Mouse (Mus musculus) midbrain, embryonic 15.5 days (tissue): ENCODE data around the gene Gm10134. TPM values are rescaled to one million over a fixed set of nuclear protein-coding genes. Genes with fewer than 3 reads are reported as not detected.
"Not testable (repeated sequence)": the region's sequence is repeated elsewhere in the genome, so short reads cannot be mapped to it uniquely, and the experiment has no call there.

Source experiments
- ATAC-seq: fragments of 200-750 bp; cut with Nextera tagmentation; replicated peaks from 2 replicates; pipeline ENCODE4 v1.8.0; 2017; ENCODE audit warnings: moderate TSS enrichment
- H3K27ac ChIP-seq: fragments of 300-500 bp; sonication (generic); 2 replicates; pipeline ENCODE4 v1.5.1; 2015; ENCODE audit warnings: mild to moderate bottlenecking, inconsistent platforms
- H3K27me3 ChIP-seq: fragments of 300-500 bp; sonication (generic); replicated peaks from 2 replicates; pipeline ENCODE4 v1.6.1; 2015; ENCODE audit warnings: inconsistent platforms
- H3K36me3 ChIP-seq: fragments of 300-500 bp; sonication (generic); replicated peaks from 2 replicates; pipeline ENCODE4 v1.6.1; 2015; ENCODE audit warnings: inconsistent platforms
- H3K4me1 ChIP-seq: fragments of 300-500 bp; sonication (generic); 2 replicates; pipeline ENCODE4 v1.6.1; 2015; ENCODE audit warnings: inconsistent platforms
- H3K4me2 ChIP-seq: fragments of 300-500 bp; sonication (generic); 2 replicates; pipeline ENCODE4 v1.6.1; 2015; ENCODE audit warnings: inconsistent platforms, mild to moderate bottlenecking, moderate library complexity
- H3K4me3 ChIP-seq: fragments of 300-500 bp; sonication (generic); 2 replicates; pipeline ENCODE4 v1.5.1; 2015; ENCODE audit warnings: mild to moderate bottlenecking, inconsistent platforms
- H3K9ac ChIP-seq: fragments of 300-500 bp; sonication (generic); 2 replicates; pipeline ENCODE4 v1.6.1; 2015; ENCODE audit warnings: mild to moderate bottlenecking, inconsistent platforms
- H3K9me3 ChIP-seq: fragments of 300-500 bp; sonication (generic); 2 replicates; pipeline ENCODE4 v1.6.1; 2016; ENCODE audit warnings: inconsistent platforms
- WGBS: fragments of 180-500 bp; shearing (Covaris S2); methylation state at CpG from one replicate; pipeline ENCODE4 v1.1.7; 2015; ENCODE audit warnings: mixed read lengths; 5-methylcytosine and 5-hydroxymethylcytosine counted together
- polyA plus RNA-seq: library from polyadenylated mRNA; unstranded; fragments of >200 nt; fragmentation: Nextera tagmentation; extraction: Ambion mirVana; gene quantifications from 2 replicates; pipeline ENCODE4 v1.2.1, GENCODE M21; 2015

Gene Gm10134
- polyA plus RNA-seq, 1 experiment from 2014 or later = 1.4 TPM

DNA sequence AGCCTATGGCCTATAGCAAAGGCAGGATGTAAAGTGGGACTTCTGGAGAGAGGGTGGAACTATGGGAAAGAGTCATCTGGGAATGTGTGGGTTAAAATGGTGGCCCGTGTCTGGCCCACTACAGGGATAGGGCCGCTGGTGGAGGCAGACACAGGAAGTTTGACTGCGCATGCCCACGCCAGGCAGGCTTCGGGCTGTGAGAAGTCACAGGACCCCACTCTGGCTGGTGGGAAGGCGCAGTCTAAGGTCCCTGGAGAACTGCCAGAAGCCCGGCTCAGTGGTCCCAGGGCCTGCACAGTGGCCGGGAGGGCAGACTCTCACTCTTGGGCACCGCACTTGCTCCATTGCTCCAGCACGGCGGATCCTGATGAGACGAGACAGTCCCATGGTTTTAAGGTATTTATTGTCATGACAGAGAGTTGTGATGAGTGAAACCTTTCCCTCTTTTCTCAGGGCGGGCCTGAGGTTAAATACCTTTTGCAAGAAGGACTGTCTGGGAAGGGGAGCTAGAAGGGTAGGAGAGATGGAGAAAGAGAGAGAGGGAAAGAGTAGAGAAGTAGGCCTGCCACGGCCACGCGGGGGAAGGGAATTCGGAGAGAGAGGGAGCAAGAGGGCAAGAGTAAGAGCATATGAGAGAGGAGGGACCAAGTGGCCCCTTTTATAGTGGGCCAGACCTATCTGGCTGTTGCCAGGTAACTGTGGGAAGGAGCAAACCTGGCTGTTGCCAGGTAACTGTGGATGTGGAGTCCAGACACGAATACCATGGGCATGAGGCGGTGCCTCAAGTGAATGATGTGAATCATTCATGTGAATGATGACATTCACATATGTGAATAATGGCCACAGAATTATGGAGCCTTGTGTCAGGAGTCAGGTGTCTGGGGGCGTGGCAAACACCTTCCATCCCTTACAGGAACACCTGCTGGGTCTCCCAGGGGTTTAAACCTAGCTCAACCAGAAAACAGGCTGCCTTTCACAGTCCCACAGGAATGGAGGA lies 26.4 kb upstream of the Gm10134 start:
- Histone ChIP-seq H3K4me3 (no peak overlapping the region), H3K27me3 (no peaks in the 10 kb centered on the region), H3K4me1 (no peaks in the 10 kb centered on the region), H3K36me3 (no peaks in the 10 kb centered on the region), H3K9me3 (no peaks in the 10 kb centered on the region), H3K4me2 (no peak overlapping the region), H3K27ac (no peak overlapping the region), H3K9ac (no peak overlapping the region)
- ATAC-seq = no peak
- 77% methylated on average over 20 of the region's 20 CpGs for WGBS

DNA sequence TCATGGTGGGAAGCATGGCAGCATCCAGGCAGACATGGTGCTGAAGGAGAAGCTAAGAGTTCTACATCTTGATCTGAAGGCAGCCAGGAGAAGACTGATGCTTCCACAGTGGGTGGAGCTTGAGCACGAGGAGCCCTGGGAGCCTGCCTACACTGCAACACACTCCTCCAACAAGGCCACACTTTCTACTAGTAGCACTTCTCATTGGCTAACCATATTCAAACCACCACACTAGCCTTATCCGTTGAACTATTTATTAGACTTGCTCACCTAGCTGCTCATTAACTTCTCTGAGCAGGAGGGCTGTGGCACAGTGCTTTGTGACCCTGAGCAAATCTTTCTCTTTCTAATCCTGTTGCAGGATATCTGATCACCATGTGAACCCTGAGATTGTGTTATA lies 22.0 kb upstream of the Gm10134 start:
- Histone ChIP-seq H3K36me3 (no peaks in the 10 kb centered on the region), H3K27me3 (no peaks in the 10 kb centered on the region), H3K4me3 (no peak overlapping the region), H3K4me2 (no peak overlapping the region), H3K4me1 (no peaks in the 10 kb centered on the region), H3K9ac (no peak overlapping the region), H3K27ac (no peak overlapping the region), H3K9me3 (no peaks in the 10 kb centered on the region)
- ATAC-seq = no peak
- 81% methylated on average over 2 of the region's 2 CpGs for WGBS

GRCm38 (mm10) chr2:28494521-28494920 lies 11.4 kb upstream of the Gm10134 start:
- H3K9ac ChIP-seq = no peak overlapping the region
- no peaks in the 10 kb centered on the region for H3K36me3 ChIP-seq

DNA sequence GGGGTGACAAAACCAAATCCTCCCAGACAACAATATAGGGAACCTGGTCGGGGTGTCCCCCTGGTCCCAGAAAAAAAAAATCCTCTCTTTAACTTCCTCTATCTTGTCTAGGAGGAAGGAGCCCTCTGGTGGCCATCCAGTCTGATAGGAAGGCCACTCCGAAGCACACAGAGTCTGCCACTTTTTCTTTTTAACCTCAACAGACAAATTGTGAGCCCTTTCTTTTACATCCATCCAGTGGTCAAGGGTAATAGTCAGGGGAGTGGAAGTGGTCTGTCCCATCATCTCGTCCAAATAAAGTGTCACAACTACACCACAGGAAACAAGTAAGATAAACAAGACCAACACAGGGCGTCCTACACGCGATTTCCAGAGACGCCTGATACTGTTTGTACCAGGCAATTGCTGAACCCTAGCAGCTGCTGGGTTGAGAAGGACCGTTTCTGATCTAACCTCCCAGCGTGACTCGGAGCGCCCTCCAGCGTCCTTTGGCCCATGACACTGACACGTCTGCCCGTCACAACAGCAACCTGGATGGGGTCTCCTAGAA lies 10.6 kb upstream of the Gm10134 start:
- Histone ChIP-seq H3K9ac (no peak overlapping the region), H3K4me2 (no peak overlapping the region), H3K27ac (no peak overlapping the region), H3K9me3 (no peaks in the 10 kb centered on the region), H3K36me3 (no peaks in the 10 kb centered on the region), H3K4me1 (no peaks in the 10 kb centered on the region), H3K27me3 (no peaks in the 10 kb centered on the region), H3K4me3 (no peak overlapping the region)
- 88% methylated on average over 14 of the region's 14 CpGs for WGBS
- ATAC-seq = no peak

More at GRCm38 (mm10) chr2:28494521-28494920, 11.4 kb upstream of the Gm10134 start:
- Histone ChIP-seq H3K4me1 (no peaks in the 10 kb centered on the region), H3K4me2 (no peak overlapping the region), H3K27ac (no peak overlapping the region), H3K27me3 (no peaks in the 10 kb centered on the region), H3K9me3 (no peaks in the 10 kb centered on the region), H3K4me3 (no peak overlapping the region)
- no peak for ATAC-seq
- WGBS = 84% methylated on average over 2 of the region's 2 CpGs

DNA sequence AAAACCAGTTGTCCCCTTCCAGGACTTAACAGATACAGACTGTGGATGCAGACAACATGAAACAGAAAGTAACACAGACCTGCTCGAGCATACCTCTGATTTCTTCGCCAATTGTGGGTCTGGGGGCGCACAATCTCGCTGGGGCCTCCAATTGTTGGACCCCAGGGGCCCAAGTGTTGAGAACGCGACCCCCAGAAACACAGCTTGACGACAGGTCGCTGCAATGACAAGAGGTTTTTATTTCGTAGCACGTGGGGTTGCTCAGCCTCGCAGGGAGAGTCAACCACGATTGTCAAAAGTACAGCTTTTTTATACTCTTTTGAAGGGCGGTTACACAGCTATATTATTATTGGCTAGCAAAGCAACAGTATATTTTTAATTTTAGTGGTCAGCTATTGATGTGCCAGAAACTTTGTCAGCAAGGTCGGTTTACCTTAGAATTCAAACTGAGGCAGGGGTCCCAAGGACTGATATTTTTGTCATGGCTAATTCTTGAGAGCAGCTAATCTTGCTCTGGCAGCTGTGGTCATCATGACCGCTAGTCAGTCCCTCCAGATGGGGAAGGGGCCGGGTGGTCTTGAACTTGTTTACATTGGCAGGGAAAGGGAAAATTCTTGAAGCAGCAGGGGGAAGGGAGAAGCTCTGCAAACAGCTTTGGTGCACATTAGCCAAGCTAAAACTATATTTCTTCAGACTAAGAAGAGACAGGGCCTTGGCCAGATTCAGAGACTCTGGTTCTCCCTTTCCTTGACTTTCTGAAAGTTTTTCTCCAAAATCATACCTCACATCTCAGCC lies 9.9 kb upstream of the Gm10134 start:
- H3K4me3 ChIP-seq = no peak overlapping the region
- H3K4me2 ChIP-seq = no peak overlapping the region
- WGBS = 83% methylated on average over 16 of the region's 16 CpGs
- no peaks in the 10 kb centered on the region for H3K36me3 ChIP-seq
- H3K9ac ChIP-seq = no peak overlapping the region
- ATAC-seq = no peak
- no peaks in the 10 kb centered on the region for H3K4me1 ChIP-seq
- H3K27ac ChIP-seq = no peak overlapping the region
- no peaks in the 10 kb centered on the region for H3K27me3 ChIP-seq
- H3K9me3 ChIP-seq = no peaks in the 10 kb centered on the region

DNA sequence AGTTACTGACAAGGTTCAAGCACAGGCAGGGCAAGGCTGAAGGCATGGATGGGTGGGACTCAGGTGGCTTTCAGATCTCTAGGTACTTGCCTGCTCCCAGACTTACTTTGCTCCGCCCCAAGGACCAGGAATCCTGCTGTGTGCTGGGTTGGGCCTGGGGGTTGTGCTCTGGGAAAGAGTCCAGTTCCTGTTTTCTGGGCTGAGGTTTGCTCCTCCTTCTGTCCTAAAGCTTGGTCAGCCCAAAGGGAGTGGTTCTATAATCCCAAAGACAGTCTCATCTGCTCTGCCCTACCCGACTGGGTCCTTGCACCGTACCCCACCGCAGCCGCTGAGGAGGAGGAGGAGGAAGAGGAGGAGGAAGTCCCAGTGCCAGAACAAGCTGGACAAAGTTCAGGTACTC lies 9.2 kb upstream of the Gm10134 start, which contains the start of gene Gbgt1:
Gene Gbgt1 (plus strand): TSS at position 221 of the 400 bp plus-strand sequence.
- no peaks in the 10 kb centered on the region for H3K27me3 ChIP-seq
- no peaks in the 10 kb centered on the region for H3K9me3 ChIP-seq
- WGBS = 74% methylated on average over 5 of the region's 5 CpGs
- H3K27ac ChIP-seq = no peak within 1 kb of the TSS
- no peaks in the 10 kb centered on the region for H3K36me3 ChIP-seq
- no peaks in the 10 kb centered on the region for H3K4me1 ChIP-seq
- no peak for ATAC-seq
- H3K4me3 ChIP-seq = no peak within 1 kb of the TSS
- H3K9ac ChIP-seq = no peak within 1 kb of the TSS
- no peak within 1 kb of the TSS for H3K4me2 ChIP-seq

DNA sequence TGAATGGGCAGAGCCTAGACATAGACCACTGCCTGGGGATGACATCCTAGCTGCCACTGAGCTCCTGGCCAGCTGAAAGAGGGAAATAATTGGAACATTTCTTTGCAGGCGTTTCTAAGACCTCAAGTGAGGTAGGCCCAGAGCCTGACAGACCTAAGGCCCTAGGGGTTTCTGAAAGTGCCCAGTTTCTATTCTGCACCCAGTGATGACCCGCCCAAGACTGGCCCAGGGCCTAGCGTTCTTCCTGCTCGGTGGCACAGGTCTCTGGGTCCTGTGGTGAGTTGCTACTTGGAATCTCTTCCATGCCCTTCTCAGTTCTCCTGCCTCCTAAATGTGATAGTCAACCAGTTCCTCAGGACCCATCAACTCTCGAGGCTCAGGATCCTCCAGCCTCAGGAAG lies 8.3 kb upstream of the Gm10134 start:
- Histone ChIP-seq H3K36me3 (no peaks in the 10 kb centered on the region), H3K27ac (no peak overlapping the region), H3K27me3 (no peaks in the 10 kb centered on the region), H3K9me3 (no peaks in the 10 kb centered on the region), H3K4me3 (no peak overlapping the region), H3K4me1 (no peaks in the 10 kb centered on the region), H3K4me2 (no peak overlapping the region), H3K9ac (no peak overlapping the region)
- ATAC-seq = no peak
- WGBS = 80% methylated on average over 5 of the region's 5 CpGs

- no peak overlapping the region for H3K4me3 ChIP-seq
- no peak for ATAC-seq
- H3K27ac ChIP-seq = no peak overlapping the region
- no peaks in the 10 kb centered on the region for H3K4me1 ChIP-seq
- H3K9me3 ChIP-seq = no peaks in the 10 kb centered on the region
- no peak overlapping the region for H3K4me2 ChIP-seq
- no peak overlapping the region for H3K9ac ChIP-seq
- H3K36me3 ChIP-seq = no peaks in the 10 kb centered on the region
- H3K27me3 ChIP-seq = no peaks in the 10 kb centered on the region
- whole genome bisulfite sequencing = 90% methylated on average over 4 of the region's 4 CpGs
Measured at GRCm38 (mm10) chr2:28498431-28498830, 7.5 kb upstream of the Gm10134 start.

GRCm38 (mm10) chr2:28502987-28503386 lies 2.9 kb upstream of the Gm10134 start:
- WGBS = 86% methylated on average over 10 of the region's 10 CpGs
- Histone ChIP-seq H3K36me3 (no peaks in the 10 kb centered on the region), H3K9ac (no peak overlapping the region), H3K9me3 (no peaks in the 10 kb centered on the region), H3K27ac (no peak overlapping the region), H3K4me1 (no peaks in the 10 kb centered on the region), H3K4me3 (no peak overlapping the region), H3K27me3 (no peaks in the 10 kb centered on the region), H3K4me2 (no peak overlapping the region)
- no peak for ATAC-seq

GRCm38 (mm10) chr2:28504676-28505075 lies 1.2 kb upstream of the Gm10134 start:
- no peaks in the 10 kb centered on the region for H3K27me3 ChIP-seq
- no peak overlapping the region for H3K4me2 ChIP-seq
- no peak overlapping the region for H3K27ac ChIP-seq
- WGBS = 91% methylated on average over 13 of the region's 13 CpGs
- H3K4me3 ChIP-seq = no peak overlapping the region
- no peak for ATAC-seq
- H3K36me3 ChIP-seq = no peaks in the 10 kb centered on the region
- no peaks in the 10 kb centered on the region for H3K9me3 ChIP-seq
- no peak overlapping the region for H3K9ac ChIP-seq
- no peaks in the 10 kb centered on the region for H3K4me1 ChIP-seq

- no peak overlapping the region for H3K27ac ChIP-seq
- 83% methylated on average over 6 of the region's 6 CpGs for WGBS
- no peaks in the 10 kb centered on the region for H3K9me3 ChIP-seq
- H3K4me1 ChIP-seq = no peaks in the 10 kb centered on the region
- no peak overlapping the region for H3K9ac ChIP-seq
- no peak overlapping the region for H3K4me2 ChIP-seq
- H3K36me3 ChIP-seq = no peaks in the 10 kb centered on the region
- no peak overlapping the region for H3K4me3 ChIP-seq
- H3K27me3 ChIP-seq = no peaks in the 10 kb centered on the region; the same call in 1 of the 2 replicates
- ATAC-seq = no peak
Measured at GRCm38 (mm10) chr2:28506291-28506690, 396 bp downstream of the Gm10134 start.

- H3K27me3 ChIP-seq, H3K4me3 ChIP-seq, H3K27ac ChIP-seq, ATAC-seq, H3K9me3 ChIP-seq, H3K9ac ChIP-seq, H3K4me2 ChIP-seq, H3K36me3 ChIP-seq: not testable (repeated sequence)
- H3K4me1 ChIP-seq = peaks cover 29% of the 10 kb centered on the region
- 54% methylated on average over 5 of the region's 5 CpGs for WGBS
Measured at GRCm38 (mm10) chr2:28511600-28511999, 5.7 kb downstream of the Gm10134 start.
